Mouse (Mus musculus) limb, embryonic 14.5 days (tissue): ENCODE results near the gene Fscn1. TPM values are rescaled to one million over a fixed set of nuclear protein-coding genes. Genes with fewer than 3 reads are reported as not detected.

ENCODE experiments used
- ATAC-seq: fragments of 200-750 bp; cut with Nextera tagmentation; 2 replicates; pipeline ENCODE4 v1.8.0; 2017; ENCODE audit warnings: low read depth, moderate number of reproducible peaks, moderate TSS enrichment; ENCODE audit not compliant: low FRiP score
- DNase-seq: peaks from one replicate; pipeline ENCODE4 v3.0.0-alpha.2; 2015; ENCODE audit warnings: low spot score
- H3K27ac ChIP-seq: fragments of 300-500 bp; sonication (generic); replicated peaks from 2 replicates; pipeline ENCODE4 v1.5.1; 2014; ENCODE audit warnings: low read depth, mild to moderate bottlenecking, low read length, moderate library complexity, mixed read lengths
- H3K27me3 ChIP-seq: fragments of 300-500 bp; sonication (generic); 2 replicates; pipeline ENCODE4 v1.6.1; 2014; ENCODE audit warnings: low read length, mixed read lengths; ENCODE audit not compliant: control insufficient read depth, insufficient read depth
- H3K36me3 ChIP-seq: fragments of 300-500 bp; sonication (generic); 2 replicates; pipeline ENCODE4 v1.6.1; 2014; ENCODE audit warnings: mild to moderate bottlenecking, low read length, moderate library complexity, mixed read lengths; ENCODE audit not compliant: control insufficient read depth, insufficient read depth
- H3K4me1 ChIP-seq: fragments of 300-500 bp; sonication (generic); 2 replicates; pipeline ENCODE4 v1.6.1; 2014; ENCODE audit warnings: antibody characterized with exemption, low read length, mixed read lengths; ENCODE audit not compliant: control insufficient read depth, insufficient read depth
- H3K4me2 ChIP-seq: fragments of 300-500 bp; sonication (generic); replicated peaks from 2 replicates; pipeline ENCODE4 v1.6.1; 2014; ENCODE audit warnings: low read depth, mild to moderate bottlenecking, low read length, moderate library complexity; ENCODE audit not compliant: severe bottlenecking
- H3K4me3 ChIP-seq: fragments of 300-500 bp; sonication (generic); replicated peaks from 2 replicates; pipeline ENCODE4 v1.5.1; 2014; ENCODE audit warnings: low read length
- H3K9ac ChIP-seq: fragments of 300-500 bp; sonication (generic); 2 replicates; pipeline ENCODE4 v1.6.1; 2014; ENCODE audit warnings: mild to moderate bottlenecking, low read depth, low read length, moderate library complexity; ENCODE audit not compliant: severe bottlenecking
- H3K9me3 ChIP-seq: fragments of 300-500 bp; sonication (generic); 2 replicates; pipeline ENCODE4 v1.6.1; 2016; ENCODE audit warnings: low read length; ENCODE audit not compliant: control insufficient read depth
- POLR2A ChIP-seq: fragments of 200-500 bp; IDR thresholded peaks from 2 replicates; pipeline ENCODE4 v1.8.0; 2012; ENCODE audit warnings: inconsistent platforms, mild to moderate bottlenecking, moderate library complexity, borderline replicate concordance; ENCODE audit not compliant: insufficient read depth, insufficient read length; ENCODE audit errors: extremely low read depth
- WGBS: fragments of 180-500 bp; shearing (Covaris S2); extraction: QIAGEN DNeasy Blood & Tissue Kit; methylation state at CpG from one replicate; pipeline ENCODE4 v1.1.7; 2014; 5-methylcytosine and 5-hydroxymethylcytosine counted together
- polyA plus RNA-seq, 2 experiments: library from polyadenylated mRNA; depleted of rRNA in 1 of 2; stranded (reverse) in 1 of 2; unstranded in 1 of 2; fragments of >200 nt; fragmentation: Nextera tagmentation in 1 of 2; extraction: Ambion mirVana in 1 of 2; gene quantifications; 2 replicates each; pipeline versions ENCODE4 v1.2.1 to v1.2.3; 2012 to 2014

Gene Fscn1
- polyA plus RNA-seq, 2 experiments: 356 to 395 TPM

GRCm38 (mm10) chr5:142963003-142963704 is 3.0 kb downstream of the Fscn1 start:
- TF ChIP-seq POLR2A: no peak
- WGBS: 8% methylated on average over 13 of the region's 13 CpGs
- Histone ChIP-seq H3K4me3 (peak overlapping the region; percentile 79), H3K9ac (peak overlapping the region; percentile 98), H3K4me1 (peaks cover 16% of the 10 kb centered on the region), H3K36me3 (peaks cover 29% of the 10 kb centered on the region), H3K27ac (peak overlapping the region; percentile 98), H3K4me2 (peak overlapping the region; percentile 96), H3K9me3 (no peaks in the 10 kb centered on the region), H3K27me3 (no peaks in the 10 kb centered on the region)
- ATAC-seq (no peak), DNase-seq (peak; percentile 70)

DNA sequence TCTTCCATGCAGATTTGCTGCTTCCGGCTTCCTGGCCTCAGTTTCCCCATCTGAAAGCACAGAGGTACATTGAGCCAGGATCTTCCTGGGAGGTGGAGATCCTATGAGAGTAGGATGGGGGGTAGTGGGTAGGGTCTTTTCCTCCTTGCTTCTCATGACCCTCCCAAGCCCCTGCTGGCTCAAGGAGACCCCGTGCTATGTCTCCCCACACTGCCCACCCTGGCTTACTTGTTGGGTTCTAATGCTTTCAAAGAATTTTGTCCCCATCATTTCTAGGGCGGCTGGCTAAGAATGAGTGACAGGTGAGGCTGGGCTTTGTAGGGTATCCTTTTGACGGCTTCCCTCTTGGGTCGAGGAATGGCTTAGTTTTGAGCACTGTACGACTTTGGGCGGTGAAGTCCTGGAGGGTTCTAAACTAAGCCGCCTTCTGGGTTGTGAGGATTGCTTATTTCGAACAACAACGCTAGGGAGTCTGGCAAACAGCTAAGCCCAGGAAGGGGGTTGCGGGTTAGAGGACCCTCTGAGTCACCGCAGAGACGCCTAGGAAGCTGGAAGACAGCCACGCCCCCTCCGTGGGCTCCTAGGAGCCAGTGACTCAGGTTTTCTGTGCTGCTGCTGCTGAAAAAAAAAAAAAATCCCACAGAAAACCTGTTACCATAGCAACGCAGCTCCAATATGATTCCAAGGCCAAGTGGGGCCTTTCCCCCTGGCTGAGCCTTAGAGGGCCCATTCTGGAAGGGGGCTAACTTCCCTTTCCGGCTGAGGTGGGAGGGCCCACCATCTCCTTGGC is 3.8 kb downstream of the Fscn1 start:
- Histone ChIP-seq H3K4me3 (peak overlapping the region; percentile 79), H3K27ac (peak overlapping the region; percentile 98), H3K9ac (peak overlapping the region; percentile 98), H3K9me3 (no peaks in the 10 kb centered on the region), H3K36me3 (peaks cover 36% of the 10 kb centered on the region), H3K4me1 (peaks cover 16% of the 10 kb centered on the region), H3K27me3 (no peaks in the 10 kb centered on the region), H3K4me2 (peak overlapping the region; percentile 96)
- TF ChIP-seq POLR2A: no peak
- 44% methylated on average over 17 of the region's 17 CpGs for WGBS
- no peak for ATAC-seq
- peak; percentile 85 for DNase-seq

- peak overlapping the region; percentile 96 for H3K4me2 ChIP-seq
- peak overlapping the region; percentile 79 for H3K4me3 ChIP-seq
- no peaks in the 10 kb centered on the region for H3K9me3 ChIP-seq
- no peaks in the 10 kb centered on the region for H3K27me3 ChIP-seq
- H3K36me3 ChIP-seq: peaks cover 44% of the 10 kb centered on the region
- ATAC-seq (no peak), DNase-seq (no peak)
- H3K4me1 ChIP-seq: peaks cover 16% of the 10 kb centered on the region
- no peak for TF ChIP-seq POLR2A
- H3K9ac ChIP-seq: no peak overlapping the region
- no peak overlapping the region for H3K27ac ChIP-seq
- WGBS: 85% methylated on average over 6 of the region's 6 CpGs
Observed at GRCm38 (mm10) chr5:142964650-142965049, 4.5 kb downstream of the Fscn1 start.

GRCm38 (mm10) chr5:142968411-142968810 is 8.3 kb downstream of the Fscn1 start:
- no peak overlapping the region for H3K27ac ChIP-seq
- no peak overlapping the region for H3K4me2 ChIP-seq
- peaks cover 81% of the 10 kb centered on the region for H3K36me3 ChIP-seq
- WGBS: 91% methylated on average over 14 of the region's 14 CpGs
- no peak for DNase-seq
- peaks cover 12% of the 10 kb centered on the region for H3K4me1 ChIP-seq
- no peak for ATAC-seq
- H3K9me3 ChIP-seq: no peaks in the 10 kb centered on the region
- H3K27me3 ChIP-seq: no peaks in the 10 kb centered on the region
- H3K4me3 ChIP-seq: no peak overlapping the region
- TF ChIP-seq POLR2A: no peak
- no peak overlapping the region for H3K9ac ChIP-seq

DNA sequence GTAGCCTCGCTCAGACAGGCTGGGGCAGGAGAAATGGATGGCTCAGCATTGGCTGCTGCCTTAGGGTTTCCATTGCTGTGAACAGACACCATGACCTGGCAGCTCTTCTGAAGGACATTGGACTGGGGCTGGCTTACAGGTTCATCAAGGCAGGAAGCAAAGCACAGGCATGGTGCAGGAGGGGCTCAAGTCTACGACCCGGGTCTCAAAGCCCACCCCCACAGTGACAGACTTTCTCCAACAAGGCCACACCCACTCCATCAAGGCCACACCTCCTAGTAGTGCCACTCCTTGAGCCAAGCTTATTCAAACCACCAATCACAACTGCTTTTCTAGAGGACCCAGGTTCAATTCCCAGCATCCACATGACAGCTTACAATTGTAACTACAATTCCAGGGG is 13.8 kb downstream of the Fscn1 start:
- no peaks in the 10 kb centered on the region for H3K9me3 ChIP-seq
- no peaks in the 10 kb centered on the region for H3K27me3 ChIP-seq
- WGBS: 45% methylated on average over 3 of the region's 3 CpGs
- no peak overlapping the region for H3K9ac ChIP-seq
- H3K36me3 ChIP-seq: peaks cover 53% of the 10 kb centered on the region
- no peak for TF ChIP-seq POLR2A
- H3K4me3 ChIP-seq: no peak overlapping the region
- no peak overlapping the region for H3K4me2 ChIP-seq
- ATAC-seq: no peak
- H3K4me1 ChIP-seq: peaks cover 8% of the 10 kb centered on the region; the same call in 1 of the 2 replicates
- H3K27ac ChIP-seq: 0 out of 2 replicates have a peak overlapping the region, but pooled peaks have one; percentile 0
- no peak for DNase-seq
